Mouse (Mus musculus) hindbrain, embryonic 10.5 days (tissue): Measurements from ENCODE around the gene Syt6. TPM values are rescaled to one million over a fixed set of nuclear protein-coding genes. Genes with fewer than 3 reads are reported as not detected.
A peak's percentile ranks its signal among the peaks of the same experiment; 100 is the strongest.

Experiments
- DNase-seq: peaks from one replicate; pipeline ENCODE4 v3.0.0-alpha.2; 2017; ENCODE audit warnings: low spot score
- H3K27ac ChIP-seq: fragments of 300-500 bp; sonication (generic); 2 replicates; pipeline ENCODE4 v1.5.1; 2016; ENCODE audit warnings: mild to moderate bottlenecking, moderate library complexity
- H3K27me3 ChIP-seq: fragments of 300-500 bp; sonication (generic); 2 replicates; pipeline ENCODE4 v1.6.1; 2016; ENCODE audit warnings: mild to moderate bottlenecking; ENCODE audit not compliant: poor library complexity, insufficient read depth, severe bottlenecking
- H3K36me3 ChIP-seq: fragments of 300-500 bp; sonication (generic); 2 replicates; pipeline ENCODE4 v1.6.1; 2016; ENCODE audit warnings: mild to moderate bottlenecking, moderate library complexity
- H3K4me1 ChIP-seq: fragments of 300-500 bp; sonication (generic); replicated peaks from 2 replicates; pipeline ENCODE4 v1.6.1; 2016; ENCODE audit warnings: mild to moderate bottlenecking
- H3K4me3 ChIP-seq: fragments of 300-500 bp; sonication (generic); 2 replicates; pipeline ENCODE4 v1.5.1; 2016; ENCODE audit warnings: mild to moderate bottlenecking, moderate library complexity
- H3K9me3 ChIP-seq: fragments of 300-500 bp; sonication (generic); 2 replicates; pipeline ENCODE4 v1.6.1; 2016; ENCODE audit warnings: mild to moderate bottlenecking, moderate library complexity
- WGBS: fragments of 180-500 bp; shearing (Covaris S2); methylation state at CpG from one replicate; pipeline ENCODE4 v1.1.7; 2016; 5-methylcytosine and 5-hydroxymethylcytosine counted together
- polyA plus RNA-seq: library from polyadenylated mRNA; unstranded; fragments of >200 nt; fragmentation: Nextera tagmentation; extraction: Ambion mirVana; gene quantifications from 2 replicates; pipeline ENCODE4 v1.2.1, GENCODE M21; 2016

The Syt6 gene
- polyA plus RNA-seq, 1 experiment from 2014 or later: 2.0 TPM

GRCm38 (mm10) chr3:103606660-103607595 is 31.9 kb downstream of the Syt6 start:
- 87% methylated on average over 13 of the region's 13 CpGs for WGBS
- no peak for DNase-seq
- H3K36me3 ChIP-seq: no peaks in the 10 kb centered on the region
- H3K27ac ChIP-seq: no peak overlapping the region
- no peaks in the 10 kb centered on the region for H3K9me3 ChIP-seq
- H3K4me3 ChIP-seq: no peak overlapping the region
- H3K27me3 ChIP-seq: no peaks in the 10 kb centered on the region
- no peaks in the 10 kb centered on the region for H3K4me1 ChIP-seq

GRCm38 (mm10) chr3:103610231-103610630 is 35.2 kb downstream of the Syt6 start:
- DNase-seq: no peak
- Histone ChIP-seq H3K4me3 (no peak overlapping the region), H3K9me3 (no peaks in the 10 kb centered on the region), H3K4me1 (no peaks in the 10 kb centered on the region), H3K36me3 (no peaks in the 10 kb centered on the region), H3K27me3 (no peaks in the 10 kb centered on the region), H3K27ac (no peak overlapping the region)
- WGBS: 85% methylated on average over 5 of the region's 5 CpGs

- no peak overlapping the region for H3K27ac ChIP-seq
- no peaks in the 10 kb centered on the region for H3K4me1 ChIP-seq
- H3K27me3 ChIP-seq: no peaks in the 10 kb centered on the region
- H3K36me3 ChIP-seq: no peaks in the 10 kb centered on the region
- DNase-seq: no peak
- no peak overlapping the region for H3K4me3 ChIP-seq
- H3K9me3 ChIP-seq: no peaks in the 10 kb centered on the region
- 72% methylated on average over 9 of the region's 9 CpGs for WGBS
Measured at GRCm38 (mm10) chr3:103612636-103613355, 37.8 kb downstream of the Syt6 start.

- H3K27me3 ChIP-seq: no peaks in the 10 kb centered on the region
- H3K4me3 ChIP-seq: no peak overlapping the region
- WGBS: 88% methylated on average over 4 of the region's 4 CpGs
- H3K36me3 ChIP-seq: no peaks in the 10 kb centered on the region
- H3K9me3 ChIP-seq: no peaks in the 10 kb centered on the region
- H3K4me1 ChIP-seq: no peaks in the 10 kb centered on the region
- DNase-seq: no peak
- no peak overlapping the region for H3K27ac ChIP-seq
Measured at GRCm38 (mm10) chr3:103615621-103616020, 40.6 kb downstream of the Syt6 start.

GRCm38 (mm10) chr3:103616981-103617380 is 42.0 kb downstream of the Syt6 start:
- no peak overlapping the region for H3K4me3 ChIP-seq
- H3K27me3 ChIP-seq: no peaks in the 10 kb centered on the region
- no peak for DNase-seq
- WGBS: 45% methylated on average over 6 of the region's 6 CpGs
- 0 out of 2 replicates have a peak overlapping the region, but pooled peaks have one; percentile 12 for H3K27ac ChIP-seq
- H3K4me1 ChIP-seq: no peaks in the 10 kb centered on the region
- no peaks in the 10 kb centered on the region for H3K36me3 ChIP-seq
- H3K9me3 ChIP-seq: no peaks in the 10 kb centered on the region

- Histone ChIP-seq H3K36me3 (no peaks in the 10 kb centered on the region), H3K4me3 (no peak overlapping the region), H3K4me1 (no peaks in the 10 kb centered on the region), H3K9me3 (no peaks in the 10 kb centered on the region), H3K27me3 (no peaks in the 10 kb centered on the region), H3K27ac (no peak overlapping the region)
- 74% methylated on average over 11 of the region's 11 CpGs for WGBS
- no peak for DNase-seq
Measured at GRCm38 (mm10) chr3:103620101-103620500, 45.1 kb downstream of the Syt6 start.

- H3K27me3 ChIP-seq: no peaks in the 10 kb centered on the region
- WGBS: 92% methylated on average over 10 of the region's 10 CpGs
- H3K27ac ChIP-seq: no peak overlapping the region
- no peaks in the 10 kb centered on the region for H3K36me3 ChIP-seq
- no peaks in the 10 kb centered on the region for H3K4me1 ChIP-seq
- H3K9me3 ChIP-seq: no peaks in the 10 kb centered on the region
- no peak overlapping the region for H3K4me3 ChIP-seq
- no peak for DNase-seq
Measured at GRCm38 (mm10) chr3:103623893-103624470, 49.0 kb downstream of the Syt6 start.

GRCm38 (mm10) chr3:103624591-103625051 is 49.6 kb downstream of the Syt6 start:
- Histone ChIP-seq H3K27ac (no peak overlapping the region), H3K4me1 (no peaks in the 10 kb centered on the region), H3K36me3 (no peaks in the 10 kb centered on the region), H3K9me3 (no peaks in the 10 kb centered on the region), H3K4me3 (no peak overlapping the region), H3K27me3 (no peaks in the 10 kb centered on the region)
- no peak for DNase-seq
- 87% methylated on average over 5 of the region's 5 CpGs for whole genome bisulfite sequencing

GRCm38 (mm10) chr3:103625169-103625568 is 50.1 kb downstream of the Syt6 start:
- Histone ChIP-seq H3K9me3 (no peaks in the 10 kb centered on the region), H3K27ac (no peak overlapping the region), H3K4me1 (no peaks in the 10 kb centered on the region), H3K27me3 (no peaks in the 10 kb centered on the region), H3K36me3 (no peaks in the 10 kb centered on the region), H3K4me3 (no peak overlapping the region)
- no peak for DNase-seq
- WGBS: 92% methylated on average over 13 of the region's 13 CpGs

- no peaks in the 10 kb centered on the region for H3K9me3 ChIP-seq
- H3K27me3 ChIP-seq: no peaks in the 10 kb centered on the region
- no peaks in the 10 kb centered on the region for H3K36me3 ChIP-seq
- H3K4me1 ChIP-seq: no peaks in the 10 kb centered on the region
- no peak for DNase-seq
- WGBS: 90% methylated on average over 4 of the region's 4 CpGs
- H3K4me3 ChIP-seq: no peak overlapping the region
- no peak overlapping the region for H3K27ac ChIP-seq
Measured at GRCm38 (mm10) chr3:103626481-103626880, 51.5 kb downstream of the Syt6 start.

GRCm38 (mm10) chr3:103627661-103628060 is 52.6 kb downstream of the Syt6 start:
- WGBS: 89% methylated on average over 3 of the region's 3 CpGs
- no peaks in the 10 kb centered on the region for H3K27me3 ChIP-seq
- no peak overlapping the region for H3K4me3 ChIP-seq
- H3K4me1 ChIP-seq: no peaks in the 10 kb centered on the region
- DNase-seq: no peak
- H3K9me3 ChIP-seq: no peaks in the 10 kb centered on the region
- H3K27ac ChIP-seq: no peak overlapping the region
- no peaks in the 10 kb centered on the region for H3K36me3 ChIP-seq

GRCm38 (mm10) chr3:103633124-103633523 is 58.1 kb downstream of the Syt6 start:
- 87% methylated on average over 7 of the region's 7 CpGs for WGBS
- no peak overlapping the region for H3K4me3 ChIP-seq
- no peaks in the 10 kb centered on the region for H3K36me3 ChIP-seq
- peaks cover 17% of the 10 kb centered on the region for H3K4me1 ChIP-seq
- H3K27me3 ChIP-seq: no peaks in the 10 kb centered on the region
- no peaks in the 10 kb centered on the region for H3K9me3 ChIP-seq
- DNase-seq: no peak
- H3K27ac ChIP-seq: no peak overlapping the region

- no peak overlapping the region for H3K27ac ChIP-seq
- H3K4me1 ChIP-seq: peaks cover 18% of the 10 kb centered on the region
- H3K27me3 ChIP-seq: no peaks in the 10 kb centered on the region
- no peaks in the 10 kb centered on the region for H3K9me3 ChIP-seq
- H3K36me3 ChIP-seq: no peaks in the 10 kb centered on the region
- H3K4me3 ChIP-seq: no peak overlapping the region
- 80% methylated on average over 4 of the region's 4 CpGs for WGBS
- DNase-seq: no peak
Measured at GRCm38 (mm10) chr3:103633831-103634230, 58.8 kb downstream of the Syt6 start.
